Mouse (Mus musculus): ENCODE data around the gene Ccdc152. TPM values are rescaled to one million over a fixed set of nuclear protein-coding genes. Genes with fewer than 3 reads are reported as not detected.
A peak's percentile ranks its signal among the peaks of the same experiment; 100 is the strongest.

Gene Ccdc152
- under 1 TPM in 1 of 2 experiments, not detected in 1; 0.71 TPM for total RNA-seq (2021)

DNA sequence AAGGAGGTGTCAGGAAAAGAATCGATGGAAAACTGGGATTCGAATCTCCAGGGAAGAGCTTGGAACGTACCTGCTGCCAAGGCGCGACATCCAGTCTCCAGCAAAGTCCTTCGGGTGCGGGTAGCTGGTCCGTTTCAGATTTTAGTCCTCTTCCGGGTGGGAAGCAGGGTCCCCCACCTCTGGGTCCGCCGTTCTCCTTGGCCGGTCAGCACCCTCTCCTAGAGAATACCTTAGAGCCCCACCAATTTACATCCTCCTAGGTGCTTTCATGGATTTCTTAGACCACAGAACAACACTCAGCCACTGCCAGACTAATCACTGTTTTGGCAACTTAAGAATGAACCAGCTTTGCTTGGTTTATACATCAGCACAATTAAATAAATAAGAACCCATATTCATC lies at the start of gene Ccdc152:
Gene Ccdc152, minus strand, starts transcription at position 101 of the 400 bp plus-strand sequence.
- DNase-seq, result no peak

DNA sequence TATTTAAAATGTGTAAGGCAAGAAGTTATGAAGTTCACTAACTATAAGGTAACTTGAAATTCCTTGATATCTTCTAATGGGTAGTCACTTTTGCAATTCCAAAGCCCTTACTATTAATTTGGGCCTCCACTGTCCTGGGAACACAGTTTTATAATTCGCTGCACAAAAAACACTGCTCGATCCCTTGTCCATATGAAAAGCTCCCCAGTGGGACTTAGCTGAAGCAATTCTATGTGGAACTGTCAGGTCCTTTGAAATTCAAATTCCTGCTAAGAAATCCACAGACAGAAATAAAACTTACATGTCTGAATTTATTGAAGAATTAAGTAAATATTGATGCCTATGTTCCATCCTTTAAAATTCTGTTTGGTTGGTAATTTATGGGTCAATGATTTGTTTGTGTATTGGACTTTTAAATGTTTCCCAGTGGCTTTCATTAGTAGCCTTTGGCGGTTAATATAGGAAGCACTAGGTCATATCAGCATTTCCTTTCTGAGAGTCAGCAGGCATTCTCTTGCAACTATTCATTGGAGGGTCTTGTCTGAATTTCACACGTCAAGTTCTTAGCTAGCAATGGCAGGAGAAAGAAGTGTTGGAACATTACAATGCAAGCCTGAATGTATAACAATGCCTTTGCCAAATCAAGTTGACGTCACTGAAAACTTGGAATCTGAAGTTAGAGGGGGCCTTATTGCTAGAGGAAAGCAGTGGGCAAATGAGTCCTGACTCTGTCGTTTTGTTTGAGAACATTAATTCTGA lies 46.2 kb upstream of the Ccdc152 start:
- DNase-seq, result no peak

DNA sequence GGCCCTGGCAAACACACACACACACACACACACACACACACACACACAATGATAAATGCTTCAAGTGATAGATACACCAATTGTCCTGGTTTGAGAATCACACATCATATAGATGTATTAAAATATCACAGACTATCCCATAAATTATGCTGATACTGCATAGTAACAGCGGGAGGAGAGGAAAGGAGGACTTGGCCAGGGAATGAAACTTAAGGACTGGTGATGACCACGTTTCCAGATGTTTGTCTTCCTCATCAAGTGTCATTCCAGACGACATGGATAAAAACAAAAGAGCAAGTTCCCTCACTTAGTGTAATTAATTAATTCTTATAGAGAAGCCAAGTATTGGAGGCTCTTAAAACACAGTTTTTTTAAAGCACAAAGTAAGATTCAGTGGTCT lies 43.4 kb upstream of the Ccdc152 start:
- DNase-seq, result no peak

DNA sequence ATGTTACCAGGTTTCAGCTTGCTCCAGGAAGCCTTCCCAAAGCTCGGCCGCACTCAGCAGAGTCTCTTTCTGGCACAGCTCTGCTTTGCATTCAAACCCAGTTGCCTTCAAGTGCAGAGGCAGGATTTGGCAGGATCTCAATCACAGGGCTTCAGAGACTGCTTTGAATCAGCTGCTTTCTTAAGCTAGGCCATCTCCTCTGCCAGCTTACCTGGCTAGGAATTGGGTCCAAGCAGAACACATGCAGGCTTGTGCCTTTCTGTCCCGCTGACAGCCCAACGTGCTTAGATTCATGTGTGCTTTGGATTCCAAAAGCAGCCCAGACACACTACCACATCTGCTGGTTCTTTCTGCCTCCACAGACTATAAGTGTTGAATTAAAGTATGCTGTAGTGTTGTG lies 41.2 kb upstream of the Ccdc152 start:
- peak; percentile 7 for DNase-seq

DNA sequence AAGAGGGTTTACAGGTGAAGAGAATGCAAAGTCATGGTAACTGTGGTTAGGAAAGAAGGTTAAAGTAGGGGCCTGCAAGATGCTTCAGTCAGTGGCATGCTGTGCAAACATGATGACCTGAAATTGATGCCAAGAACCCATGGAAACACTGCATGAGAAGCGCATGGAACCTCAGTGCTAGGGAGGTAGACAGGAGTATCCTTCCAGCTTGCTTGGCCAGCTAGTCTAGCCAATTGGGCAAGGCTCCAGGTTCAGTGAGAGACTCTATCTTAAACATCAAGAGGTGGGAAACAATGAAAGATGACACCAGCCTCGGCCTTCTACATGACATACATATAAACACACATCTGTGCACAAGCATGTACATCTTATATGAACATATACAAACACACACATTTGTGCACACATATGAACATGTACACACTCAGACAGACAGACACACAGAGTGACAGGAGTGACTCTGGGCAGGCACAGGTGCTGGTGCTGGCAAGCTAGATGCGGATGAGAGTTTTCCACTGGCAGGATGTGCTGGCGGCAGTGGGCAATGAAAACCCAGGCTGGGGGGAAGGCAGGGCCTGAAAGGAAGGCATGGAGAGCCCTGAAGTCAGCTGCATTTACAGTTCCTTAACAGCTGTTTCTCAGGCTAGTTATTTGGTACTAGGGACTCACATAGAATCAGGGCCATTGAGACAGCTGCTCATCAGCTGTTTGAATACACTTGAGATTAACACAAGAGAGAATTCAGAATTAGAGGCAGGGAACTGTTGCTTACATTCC lies 38.7 kb upstream of the Ccdc152 start:
- DNase-seq, result peak; percentile 37

DNA sequence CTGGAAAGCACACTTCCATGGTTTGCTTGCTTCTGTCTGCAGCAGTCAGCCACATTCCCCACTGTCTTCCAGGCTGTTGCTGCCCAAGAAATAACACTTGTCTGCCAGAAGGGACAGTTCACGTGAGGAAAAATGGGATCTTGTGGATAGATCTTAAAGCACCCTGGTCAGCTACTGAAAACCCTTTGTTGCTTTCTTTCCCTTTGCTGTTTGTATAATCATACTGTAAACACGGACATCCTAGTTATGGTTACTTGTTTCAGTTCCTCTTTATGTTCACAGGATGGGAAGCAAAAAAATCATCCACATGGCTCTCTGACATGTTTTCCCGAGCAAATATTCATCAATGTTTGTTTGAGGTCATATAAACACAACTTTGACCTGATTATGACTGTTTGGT lies 36.5 kb upstream of the Ccdc152 start:
- DNase-seq, result no peak

DNA sequence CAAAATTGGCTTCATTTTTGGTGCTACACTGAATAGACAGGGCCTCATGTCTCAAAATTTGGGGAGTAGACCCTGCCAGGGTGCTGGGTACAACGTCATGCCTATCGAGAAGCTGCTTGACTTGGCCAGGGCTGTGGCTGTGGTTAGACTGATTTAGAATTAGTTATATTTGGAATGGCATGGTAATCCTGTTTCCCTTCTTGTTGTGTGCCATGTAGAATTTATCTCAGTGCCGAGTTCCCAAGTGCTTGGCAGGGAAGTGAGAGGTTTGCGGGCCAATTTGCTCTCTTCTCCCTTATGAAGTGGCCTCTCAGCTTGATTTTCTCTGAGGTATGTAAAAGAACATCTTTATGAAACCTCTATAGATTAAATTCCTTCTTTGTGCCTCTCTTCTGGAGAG lies 29.2 kb upstream of the Ccdc152 start:
- peak; percentile 41 for DNase-seq

DNA sequence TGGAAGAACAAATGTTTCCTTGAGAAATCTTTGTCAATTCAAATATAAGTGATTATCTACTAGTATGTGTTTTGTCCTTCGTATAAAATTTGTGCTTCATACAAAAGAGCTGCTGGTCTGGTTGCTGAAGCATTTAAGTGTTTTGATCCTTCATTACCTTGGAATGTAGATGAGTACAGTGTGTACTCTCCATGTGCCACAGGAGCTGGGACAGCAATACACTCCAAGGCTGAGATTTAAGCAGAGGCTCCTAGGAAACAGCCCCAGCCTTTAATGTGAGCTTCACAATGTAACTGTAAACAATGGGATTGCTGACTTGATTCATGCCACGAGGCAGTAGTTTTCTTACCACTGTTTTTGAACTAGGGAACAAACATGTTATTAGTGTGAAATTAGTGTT lies 28.5 kb upstream of the Ccdc152 start:
- DNase-seq, result no peak

DNA sequence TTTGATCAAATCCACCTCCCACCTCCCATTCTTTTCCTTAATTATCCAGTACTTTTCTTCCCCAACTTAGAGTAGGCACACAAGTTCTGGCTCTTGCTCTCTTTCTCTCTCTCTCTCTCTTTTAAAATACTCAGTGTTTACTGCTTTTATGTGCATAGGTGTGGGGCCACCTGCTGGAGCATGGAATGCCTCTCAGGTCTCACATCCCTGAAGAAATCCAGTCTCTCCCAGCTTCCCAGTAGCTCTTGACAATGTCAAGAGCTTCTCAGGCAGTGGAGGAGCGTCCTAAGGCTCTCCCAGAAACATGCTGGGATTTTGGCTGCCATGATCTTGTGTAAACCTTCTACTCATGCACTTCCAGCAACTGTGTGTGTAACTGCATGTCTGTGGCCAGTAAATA lies 27.0 kb upstream of the Ccdc152 start:
- DNase-seq, result no peak

DNA sequence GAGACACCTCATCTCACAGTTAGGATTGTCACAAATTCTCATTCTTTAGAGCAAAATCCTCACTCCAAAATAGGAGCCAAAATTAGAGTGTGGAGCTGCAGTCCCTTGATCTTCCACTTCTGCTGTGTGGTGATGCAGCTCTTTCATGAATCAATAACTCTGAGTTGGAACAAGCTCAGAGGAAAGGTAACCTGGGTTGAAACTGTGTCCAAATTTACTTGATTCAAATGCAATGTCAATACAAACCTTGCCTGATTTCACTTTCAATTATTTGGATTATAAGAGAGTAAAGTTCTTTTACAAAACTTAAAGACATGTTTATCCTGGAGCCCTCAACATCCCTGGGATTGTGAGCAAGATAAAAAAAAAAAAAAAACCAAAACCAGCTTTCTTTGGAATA lies 19.7 kb upstream of the Ccdc152 start:
- DNase-seq, result no peak

DNA sequence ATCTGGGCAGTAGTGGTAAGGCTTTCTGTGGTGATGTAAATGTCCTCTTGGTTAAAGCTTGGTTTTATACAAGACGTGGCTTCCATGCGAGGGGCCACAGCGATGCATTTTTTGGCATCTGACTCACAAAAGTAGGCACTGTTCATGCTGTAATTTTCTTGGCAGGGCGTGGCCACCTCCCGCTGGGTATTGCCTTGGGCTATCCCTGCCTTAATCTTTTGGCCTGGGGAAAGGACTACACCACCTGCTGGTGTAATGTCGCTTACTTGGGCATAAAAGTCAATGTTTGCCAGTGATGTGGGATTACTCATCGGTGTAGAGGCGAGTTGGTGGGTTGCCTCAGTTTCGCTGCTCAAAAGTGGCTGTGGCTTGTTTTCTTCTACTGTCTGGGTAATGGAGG lies 16.6 kb upstream of the Ccdc152 start:
- DNase-seq, result no peak

DNA sequence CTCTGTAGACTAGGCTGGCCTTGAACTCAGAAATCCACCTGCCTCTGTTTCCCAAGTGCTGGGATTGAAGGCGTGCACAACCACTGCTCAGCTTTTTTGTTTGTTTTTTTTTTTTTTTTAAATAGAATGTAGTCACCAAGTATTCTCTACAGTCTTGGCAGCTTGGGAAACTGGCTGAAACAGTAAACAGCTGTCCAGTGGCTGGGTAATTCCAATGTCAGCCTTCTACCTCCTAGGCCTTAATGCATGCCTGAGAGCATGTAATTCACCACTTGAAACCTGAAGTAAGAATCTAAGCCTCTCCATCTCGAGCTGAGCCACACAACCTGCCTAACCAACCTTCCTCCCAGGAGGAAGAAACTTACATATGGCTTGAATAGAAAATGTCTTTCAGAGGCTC lies 13.3 kb upstream of the Ccdc152 start:
- DNase-seq, result no peak

DNA sequence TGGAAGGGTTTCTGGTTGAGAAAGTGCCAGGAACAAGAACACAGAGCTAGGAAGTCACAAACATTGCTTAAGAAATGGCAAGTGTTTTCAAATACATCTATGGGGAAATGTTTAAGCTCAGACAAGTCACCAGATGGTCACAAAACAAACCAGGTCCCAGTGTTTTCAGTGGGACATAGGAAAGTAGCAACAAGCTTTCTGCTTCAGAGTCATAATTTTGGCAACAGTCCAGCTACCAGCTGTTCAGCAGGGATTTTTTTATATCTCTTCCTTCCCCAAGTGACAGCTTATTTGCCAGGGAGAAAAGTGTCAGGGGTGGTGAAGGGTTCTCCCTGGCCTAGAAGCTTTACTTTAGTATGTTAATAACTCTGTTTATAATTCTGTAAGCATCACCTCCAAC lies 9.6 kb upstream of the Ccdc152 start:
- peak; percentile 30 for DNase-seq

DNA sequence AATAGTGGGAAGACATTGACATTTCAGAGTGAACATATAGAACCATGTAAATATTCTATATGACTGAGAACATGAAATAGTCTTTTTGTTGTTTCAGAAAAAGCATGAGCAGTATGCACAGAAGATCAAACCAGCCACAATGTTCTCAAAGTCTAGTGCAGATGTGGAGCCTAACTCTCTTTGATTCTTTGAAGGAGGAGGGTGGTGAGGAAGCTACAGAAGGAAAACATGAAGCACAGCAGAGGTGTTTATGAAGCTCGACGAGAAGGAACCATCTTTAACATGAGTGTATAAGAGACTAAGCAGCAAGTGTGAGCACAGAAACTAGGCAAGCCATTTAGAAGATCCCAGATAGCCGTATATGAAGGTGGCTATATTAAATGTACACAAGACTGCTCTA lies 6.5 kb upstream of the Ccdc152 start:
- DNase-seq, result no peak

DNA sequence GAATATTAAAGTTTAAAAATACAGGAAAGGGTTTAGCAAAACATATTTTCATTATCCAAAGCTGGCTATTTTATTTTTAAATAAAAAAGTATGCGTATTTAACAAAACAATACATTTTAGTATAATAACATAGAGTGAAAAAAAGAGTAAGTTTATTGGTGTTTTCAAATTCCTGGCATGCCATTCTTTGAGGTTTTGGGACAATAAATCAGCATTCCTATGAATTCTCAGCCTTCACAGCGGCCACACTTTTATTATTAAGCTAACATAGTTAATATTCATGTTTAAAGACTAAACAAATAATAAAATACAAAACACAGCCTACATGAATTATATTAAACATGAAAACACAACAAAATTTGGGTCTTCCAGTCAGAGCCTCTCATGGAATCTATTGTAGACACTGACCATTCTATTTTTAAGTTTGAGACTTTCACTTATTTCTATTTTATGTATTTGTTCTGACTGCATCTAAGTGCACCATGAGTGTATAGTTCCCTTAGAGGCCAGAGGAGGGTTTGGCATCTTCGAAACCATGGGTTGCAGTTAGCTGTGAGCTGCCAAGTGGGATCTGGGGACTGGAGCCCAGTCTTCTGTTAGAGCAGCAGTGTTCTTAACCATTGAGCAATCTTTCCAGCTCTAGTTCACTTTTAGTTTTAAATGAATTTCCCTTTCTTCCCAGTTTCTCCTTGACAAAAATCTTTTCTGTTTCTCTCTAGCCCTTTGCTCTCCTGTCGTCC lies 2.8 kb downstream of the Ccdc152 start:
- no peak for DNase-seq

DNA sequence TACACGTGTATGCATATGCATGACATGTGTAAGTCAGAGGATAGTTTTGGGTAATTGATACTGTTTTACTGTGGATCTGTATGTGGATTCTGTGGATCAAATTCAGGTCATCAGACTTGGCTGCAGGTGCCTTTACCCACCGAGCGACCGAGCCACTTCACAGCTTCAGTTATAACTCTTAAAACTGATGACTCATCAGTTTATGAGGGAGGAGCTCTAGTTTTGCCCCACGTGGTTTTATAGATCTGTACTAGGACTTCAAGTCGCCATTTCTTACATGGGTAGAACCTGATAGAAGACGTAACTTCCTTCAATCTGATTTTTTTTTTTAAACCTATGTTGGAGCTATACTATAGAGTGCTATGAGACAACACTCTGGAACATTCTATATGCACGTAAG lies 5.7 kb downstream of the Ccdc152 start:
- DNase-seq, result no peak

DNA sequence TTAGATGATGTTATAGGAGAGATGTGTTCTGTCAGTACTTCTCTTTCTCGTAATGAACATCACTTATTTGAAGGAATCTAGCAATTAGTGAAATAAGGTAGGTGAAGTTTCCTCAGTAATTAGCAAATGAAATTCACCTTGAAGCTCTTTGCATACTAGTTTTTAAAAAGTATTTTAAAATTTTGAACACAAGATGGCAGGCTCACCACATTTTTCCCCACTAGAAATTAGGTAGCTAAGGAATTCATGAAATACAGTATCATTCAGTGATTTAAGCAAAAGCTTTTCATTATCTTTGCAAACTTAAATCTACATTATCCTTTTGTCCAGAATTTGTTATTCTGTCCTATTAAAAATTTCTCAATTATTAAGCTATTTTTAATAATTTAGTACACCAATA lies 7.3 kb downstream of the Ccdc152 start:
- DNase-seq, result no peak

DNA sequence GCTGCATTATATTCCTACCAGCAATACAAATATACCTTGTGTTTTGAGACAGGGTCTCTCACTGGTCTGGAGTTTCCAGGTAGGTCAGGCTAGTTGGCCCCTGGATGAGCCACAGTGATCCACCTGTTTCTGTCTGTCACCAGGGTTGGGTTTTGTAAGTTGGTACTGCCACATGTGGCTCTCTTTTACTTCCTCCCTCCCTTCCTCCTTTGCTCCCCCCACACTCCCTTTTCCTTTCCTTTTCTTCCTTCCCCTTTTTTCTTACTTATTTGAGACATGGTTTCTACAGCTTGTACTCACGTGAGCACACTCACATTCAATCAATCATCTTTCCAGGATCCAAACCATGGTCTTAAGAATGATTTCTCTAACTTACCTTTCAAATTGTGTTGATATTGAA lies 9.8 kb downstream of the Ccdc152 start:
- DNase-seq, result no peak

DNA sequence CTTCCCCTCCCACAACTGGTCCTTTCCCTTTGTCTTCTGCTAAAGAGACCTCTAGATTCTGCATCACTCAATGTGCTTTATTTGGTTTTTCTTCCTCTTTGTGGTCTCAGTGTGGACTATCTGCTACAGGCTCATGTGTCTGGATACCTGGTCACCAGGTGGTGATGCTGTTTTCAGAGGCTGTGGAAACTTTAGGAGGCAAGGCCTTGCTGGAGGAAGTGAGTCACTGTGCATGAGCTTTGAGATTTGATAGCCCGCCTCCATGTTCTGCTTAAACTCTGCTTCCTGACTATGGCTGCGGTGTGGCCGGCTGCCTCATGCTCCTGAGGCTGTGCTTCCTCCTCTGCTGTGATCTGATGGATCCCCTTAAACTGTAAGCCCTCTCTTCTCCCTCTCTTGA lies 12.9 kb downstream of the Ccdc152 start:
- no peak for DNase-seq

DNA sequence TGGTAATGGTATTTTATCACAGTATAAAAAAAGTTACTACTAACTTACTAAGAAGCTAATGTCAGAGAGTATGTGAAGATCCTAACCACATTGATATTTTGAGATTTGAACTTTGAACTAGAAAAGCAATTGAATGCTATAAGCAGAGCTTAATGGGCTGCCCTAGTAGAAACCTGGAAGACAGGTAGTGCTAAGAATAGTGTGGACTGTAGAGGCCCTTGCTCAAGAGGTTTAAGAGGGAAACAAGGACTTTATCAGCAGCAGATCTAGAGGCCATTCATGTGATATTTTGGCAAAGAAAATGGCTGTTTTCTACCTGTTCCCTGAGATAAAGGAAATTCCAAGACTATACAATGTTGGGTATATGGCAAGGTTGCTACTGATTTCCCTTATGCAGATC lies 17.3 kb downstream of the Ccdc152 start:
- no peak for DNase-seq

DNA sequence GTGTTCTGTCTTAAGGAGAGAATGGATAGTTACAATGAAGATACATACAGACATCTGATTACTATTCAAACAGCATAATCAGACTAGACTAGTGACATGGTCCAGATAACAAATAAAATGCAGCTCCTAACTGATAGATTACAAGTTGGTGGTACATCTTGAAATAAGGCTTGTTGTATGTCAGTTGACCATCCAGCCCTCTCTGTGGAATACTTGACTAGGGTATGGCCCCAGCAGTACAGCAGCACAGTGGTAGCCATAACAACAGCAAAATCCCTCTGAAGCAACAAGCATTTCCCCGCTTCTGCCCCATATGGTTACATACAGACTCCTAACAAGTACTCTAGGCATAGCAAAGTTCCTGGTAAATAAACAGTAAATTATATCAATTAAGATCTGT lies 21.6 kb downstream of the Ccdc152 start:
- no peak for DNase-seq

DNA sequence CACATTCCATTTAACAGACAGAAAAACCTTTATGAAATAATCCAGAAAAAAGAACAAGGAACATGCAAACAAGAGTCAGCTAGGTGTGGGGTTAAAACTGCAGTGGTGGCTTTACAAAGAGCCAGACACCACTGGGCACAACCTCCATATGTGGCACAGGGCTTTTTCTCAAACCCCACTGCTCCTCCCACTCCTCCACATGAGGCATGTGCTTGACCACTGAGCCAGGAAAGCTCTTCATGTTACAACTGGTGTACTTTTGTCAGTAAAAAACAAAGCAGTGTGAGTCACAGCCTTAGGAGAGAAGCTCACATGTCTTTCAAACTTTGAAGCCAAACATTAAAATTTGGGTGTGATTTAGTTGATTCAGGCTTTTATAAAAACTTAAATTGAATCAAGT lies 22.1 kb downstream of the Ccdc152 start:
- no peak for DNase-seq

DNA sequence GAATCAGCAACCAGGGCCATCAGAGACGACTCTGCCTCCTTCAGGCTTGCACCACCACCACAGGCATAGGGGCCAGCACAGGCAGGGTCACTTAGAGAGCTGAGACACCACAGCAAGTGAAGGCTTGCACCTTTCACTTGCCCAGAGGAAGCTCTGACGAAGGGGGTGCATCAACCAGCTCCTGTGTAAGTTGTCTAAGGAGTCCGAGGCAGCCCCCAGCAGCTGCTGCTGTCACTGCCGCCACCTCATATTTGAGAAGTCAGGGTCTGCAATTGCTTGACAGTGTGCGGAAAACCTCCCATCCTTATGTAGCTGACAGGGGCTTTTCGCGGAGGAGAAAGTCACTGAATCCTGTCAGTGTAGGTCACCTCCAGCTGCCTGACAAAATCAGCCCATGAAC lies 24.1 kb downstream of the Ccdc152 start:
- no peak for DNase-seq

DNA sequence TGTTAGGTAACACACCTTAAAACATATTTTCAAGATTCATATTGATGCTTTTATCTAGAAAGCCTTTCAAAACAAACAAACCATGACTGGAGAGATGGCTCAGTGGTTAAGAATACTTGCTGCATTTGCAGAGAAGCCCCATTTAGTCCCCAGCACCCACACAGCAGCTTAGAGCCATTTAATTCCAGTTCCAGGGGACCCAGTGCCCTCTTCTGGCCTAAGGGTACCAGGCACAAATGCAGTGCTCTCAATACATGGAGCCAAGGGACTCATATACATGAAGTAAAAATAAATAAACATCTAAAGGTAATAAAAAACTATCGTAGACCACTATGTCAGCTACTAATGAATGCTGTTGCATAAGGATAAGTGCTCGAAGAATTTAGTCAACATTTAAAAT lies 25.9 kb downstream of the Ccdc152 start:
- DNase-seq, result no peak

Data from heart, postnatal 4 days (tissue).